Mouse (Mus musculus) neural tube, embryonic 11.5 days (tissue): ENCODE data around the gene Folr2. TPM values are rescaled to one million over a fixed set of nuclear protein-coding genes. Genes with fewer than 3 reads are reported as not detected.

Source experiments
- ATAC-seq: fragments of 200-750 bp; cut with Nextera tagmentation; 2 replicates; pipeline ENCODE4 v1.8.0; 2017; ENCODE audit warnings: moderate number of reproducible peaks, mild to moderate bottlenecking, moderate TSS enrichment, moderate library complexity; ENCODE audit not compliant: insufficient read depth, low FRiP score, low TSS enrichment
- DNase-seq: peaks from one replicate; pipeline ENCODE4 v3.0.0-alpha.2; 2015; ENCODE audit warnings: low spot score
- H3K27ac ChIP-seq: fragments of 300-500 bp; sonication (generic); 2 replicates; pipeline ENCODE4 v1.5.1; 2014; ENCODE audit warnings: low read depth, mild to moderate bottlenecking, low read length
- H3K27me3 ChIP-seq: fragments of 300-500 bp; sonication (generic); 2 replicates; pipeline ENCODE4 v1.6.1; 2014; ENCODE audit warnings: mild to moderate bottlenecking, low read length, mixed read lengths; ENCODE audit not compliant: control insufficient read depth, insufficient read depth
- H3K36me3 ChIP-seq: fragments of 300-500 bp; sonication (generic); 2 replicates; pipeline ENCODE4 v1.6.1; 2014; ENCODE audit warnings: mild to moderate bottlenecking, low read length, moderate library complexity, mixed read lengths; ENCODE audit not compliant: control insufficient read depth, insufficient read depth
- H3K4me1 ChIP-seq: fragments of 300-500 bp; sonication (generic); 2 replicates; pipeline ENCODE4 v1.6.1; 2014; ENCODE audit warnings: low read length, mixed read lengths; ENCODE audit not compliant: control insufficient read depth, insufficient read depth
- H3K4me2 ChIP-seq: fragments of 300-500 bp; sonication (generic); 2 replicates; pipeline ENCODE4 v1.6.1; 2014; ENCODE audit warnings: low read depth, mild to moderate bottlenecking, moderate library complexity
- H3K4me3 ChIP-seq: fragments of 300-500 bp; sonication (generic); 2 replicates; pipeline ENCODE4 v1.5.1; 2014; ENCODE audit warnings: low read depth, low read length
- H3K9ac ChIP-seq: fragments of 300-500 bp; sonication (generic); 2 replicates; pipeline ENCODE4 v1.6.1; 2014; ENCODE audit warnings: mild to moderate bottlenecking, low read length
- H3K9me3 ChIP-seq: fragments of 300-500 bp; sonication (generic); 2 replicates; pipeline ENCODE4 v1.6.1; 2016; ENCODE audit warnings: low read length; ENCODE audit not compliant: control insufficient read depth
- WGBS: fragments of 180-500 bp; shearing (Covaris S2); extraction: QIAGEN DNeasy Blood & Tissue Kit; methylation state at CpG from one replicate; pipeline ENCODE4 v1.1.7; 2014; 5-methylcytosine and 5-hydroxymethylcytosine counted together
- polyA plus RNA-seq: library from polyadenylated mRNA; unstranded; fragments of >200 nt; fragmentation: Nextera tagmentation; extraction: Ambion mirVana; gene quantifications from 2 replicates; pipeline ENCODE4 v1.2.1, GENCODE M21; 2014

Folr2 gene
- 0.25 and 0.57 TPM in 2 replicates for polyA plus RNA-seq

GRCm38 (mm10) chr7:101857094-101857493 lies at the start of gene Folr2:
Gene Folr2, minus strand, starts transcription at chr7:101857194.
- no peak within 1 kb of the TSS for H3K9ac ChIP-seq
- H3K4me3 ChIP-seq: no peak within 1 kb of the TSS
- H3K4me2 ChIP-seq: no peak within 1 kb of the TSS
- ATAC-seq: no peak
- no peaks in the 10 kb centered on the region for H3K4me1 ChIP-seq
- no peak within 1 kb of the TSS for H3K27ac ChIP-seq
- 93% methylated on average over 4 of the region's 4 CpGs for WGBS
- H3K27me3 ChIP-seq: no peaks in the 10 kb centered on the region
- H3K9me3 ChIP-seq: no peaks in the 10 kb centered on the region
- no peaks in the 10 kb centered on the region for H3K36me3 ChIP-seq
- no peak for DNase-seq

- Histone ChIP-seq H3K4me2 (peak overlapping the region; percentile 48), H3K9me3 (no peaks in the 10 kb centered on the region), H3K27ac (no peak overlapping the region), H3K9ac (peak overlapping the region; percentile 92; the same call in 1 of the 2 replicates), H3K27me3 (no peaks in the 10 kb centered on the region), H3K4me3 (peak overlapping the region; percentile 75), H3K4me1 (no peaks in the 10 kb centered on the region), H3K36me3 (peaks cover 9% of the 10 kb centered on the region)
- 78% methylated on average over 8 of the region's 8 CpGs for WGBS
- DNase-seq (no peak), ATAC-seq (no peak)
Observed at GRCm38 (mm10) chr7:101906696-101907095, 49.7 kb upstream of the Folr2 start.

DNA sequence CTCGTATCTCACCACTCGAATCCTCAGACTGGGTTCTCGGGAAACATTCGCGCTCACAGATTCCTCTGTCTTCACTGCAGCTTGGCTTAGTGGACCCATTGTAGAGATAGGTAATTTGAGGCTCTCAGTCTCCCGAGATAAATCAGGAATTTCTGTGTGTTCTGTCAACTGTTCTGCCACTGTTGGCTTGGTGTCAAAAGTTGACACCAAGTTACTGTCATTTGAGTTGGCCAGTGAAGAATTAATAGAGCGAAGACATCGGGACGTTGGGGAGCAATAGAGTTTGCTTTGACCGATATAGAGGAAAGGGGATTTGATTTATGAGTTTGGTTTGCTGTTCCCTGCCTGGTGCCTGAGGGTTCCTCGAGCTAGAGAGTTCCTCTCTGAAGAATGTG lies 49.3 kb upstream of the Folr2 start, which contains the start of gene Tomt:
Gene Tomt (minus strand): TSS at position 73 of the 395 bp plus-strand sequence.
- ATAC-seq (no peak), DNase-seq (no peak)
- Histone ChIP-seq H3K9me3 (no peaks in the 10 kb centered on the region), H3K4me1 (no peaks in the 10 kb centered on the region), H3K9ac (peak within 1 kb of the TSS; percentile 92), H3K36me3 (peaks cover 9% of the 10 kb centered on the region), H3K4me2 (peak within 1 kb of the TSS; percentile 49), H3K27ac (peak within 1 kb of the TSS; percentile 93), H3K4me3 (peak within 1 kb of the TSS; percentile 75), H3K27me3 (no peaks in the 10 kb centered on the region)
- WGBS: 16% methylated on average over 11 of the region's 11 CpGs

DNA sequence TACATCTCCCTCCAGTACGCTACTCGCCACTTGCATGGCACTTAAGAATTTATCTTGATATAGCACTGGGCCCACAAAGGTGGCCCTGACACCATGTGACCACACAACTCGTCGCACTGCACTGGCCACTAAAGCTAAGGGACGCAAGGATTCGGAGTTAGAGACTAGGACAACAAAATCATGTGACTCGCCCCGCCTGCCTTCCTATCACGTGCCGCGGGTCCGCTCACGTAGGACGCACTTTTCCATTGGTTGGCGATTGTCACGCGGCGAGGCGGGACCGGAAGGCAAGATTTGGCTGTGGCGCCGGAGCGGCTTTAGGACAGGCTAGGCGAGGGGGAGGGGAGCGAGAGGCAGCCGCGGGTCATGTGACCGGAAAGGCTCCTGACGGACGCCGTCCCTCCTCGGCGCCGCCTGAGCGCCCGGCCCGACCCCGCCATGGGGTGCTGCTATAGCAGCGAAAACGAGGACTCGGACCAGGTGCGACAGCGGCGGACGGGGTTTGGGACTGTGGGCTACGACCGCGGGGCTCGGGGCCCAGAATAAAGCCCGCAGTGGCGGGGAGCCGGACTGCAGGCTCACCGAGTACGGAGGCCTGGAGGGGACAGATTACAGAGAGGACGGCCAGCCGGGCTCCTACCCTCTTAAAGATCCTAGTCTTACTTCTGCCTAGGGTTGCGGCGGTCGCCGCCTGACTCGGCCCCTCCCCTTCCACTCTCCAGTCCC lies 48.7 kb upstream of the Folr2 start, which contains the start of gene Lamtor1:
Gene Lamtor1 (plus strand): TSS at position 344 of the 726 bp plus-strand sequence.
- H3K9ac ChIP-seq: peak within 1 kb of the TSS; percentile 92
- H3K4me2 ChIP-seq: peak within 1 kb of the TSS; percentile 49
- H3K27me3 ChIP-seq: no peaks in the 10 kb centered on the region
- H3K4me3 ChIP-seq: peak within 1 kb of the TSS; percentile 75
- peak; percentile 98 for ATAC-seq
- no peaks in the 10 kb centered on the region for H3K4me1 ChIP-seq
- under 1% methylated on average over 57 of the region's 61 CpGs for WGBS
- DNase-seq: peak; percentile 99
- no peaks in the 10 kb centered on the region for H3K9me3 ChIP-seq
- peaks cover 6% of the 10 kb centered on the region for H3K36me3 ChIP-seq
- H3K27ac ChIP-seq: peak within 1 kb of the TSS; percentile 93

GRCm38 (mm10) chr7:101902846-101903245 lies 45.9 kb upstream of the Folr2 start:
- DNase-seq: no peak
- no peak overlapping the region for H3K9ac ChIP-seq
- H3K27me3 ChIP-seq: no peaks in the 10 kb centered on the region
- peaks cover 2% of the 10 kb centered on the region; the same call in 1 of the 2 replicates for H3K36me3 ChIP-seq
- no peaks in the 10 kb centered on the region for H3K9me3 ChIP-seq
- no peak overlapping the region for H3K27ac ChIP-seq
- no peak overlapping the region for H3K4me3 ChIP-seq
- no peaks in the 10 kb centered on the region for H3K4me1 ChIP-seq
- no peak overlapping the region for H3K4me2 ChIP-seq
- ATAC-seq: no peak

- no peak overlapping the region for H3K4me3 ChIP-seq
- no peak overlapping the region for H3K27ac ChIP-seq
- H3K36me3 ChIP-seq: peaks cover 2% of the 10 kb centered on the region; the same call in 1 of the 2 replicates
- WGBS: 88% methylated on average over 10 of the region's 10 CpGs
- H3K27me3 ChIP-seq: no peaks in the 10 kb centered on the region
- H3K4me1 ChIP-seq: no peaks in the 10 kb centered on the region
- DNase-seq (no peak), ATAC-seq (no peak)
- H3K9ac ChIP-seq: no peak overlapping the region
- no peaks in the 10 kb centered on the region for H3K9me3 ChIP-seq
- H3K4me2 ChIP-seq: no peak overlapping the region
Observed at GRCm38 (mm10) chr7:101901969-101902368, 45.0 kb upstream of the Folr2 start.

DNA sequence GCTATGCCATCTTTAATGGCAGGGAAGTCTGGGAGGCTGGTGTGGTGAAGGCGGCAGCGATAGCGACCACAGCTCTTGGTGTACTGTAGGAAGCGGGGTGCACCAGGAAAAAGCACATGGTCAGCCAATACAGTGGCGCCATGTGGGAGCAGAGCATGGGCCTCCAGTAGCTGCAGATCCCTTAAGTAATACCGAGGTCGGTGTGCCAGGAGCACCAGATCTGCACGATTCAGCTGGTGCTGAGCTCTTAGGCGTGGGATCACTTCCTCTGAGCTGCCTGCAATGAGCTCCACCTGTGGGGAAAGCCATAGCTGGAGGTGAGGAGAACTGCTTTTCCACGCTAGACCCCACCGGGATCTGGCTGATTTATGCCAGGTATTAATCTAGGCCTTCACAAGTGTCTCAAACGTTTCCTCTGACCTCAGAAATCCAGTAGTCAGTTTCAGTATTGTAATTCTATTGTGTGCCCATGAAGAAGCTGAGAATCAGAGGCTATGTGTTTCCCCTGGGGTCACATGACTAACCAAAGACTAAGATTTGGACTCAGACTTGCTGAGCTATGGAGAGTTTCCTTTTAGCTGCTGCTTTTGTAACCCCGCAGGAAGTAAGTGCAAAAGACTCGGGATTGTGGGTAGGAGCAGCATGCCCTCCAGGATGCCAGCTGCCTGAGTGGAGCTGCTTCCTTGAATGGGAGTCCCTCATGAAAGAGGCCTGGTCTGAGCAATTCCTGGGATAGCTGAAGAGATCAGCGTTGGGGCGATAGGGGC lies 43.5 kb upstream of the Folr2 start:
- Histone ChIP-seq H3K4me1 (no peaks in the 10 kb centered on the region), H3K4me2 (no peak overlapping the region), H3K27ac (no peak overlapping the region), H3K9me3 (no peaks in the 10 kb centered on the region), H3K27me3 (no peaks in the 10 kb centered on the region), H3K36me3 (peaks cover 2% of the 10 kb centered on the region; the same call in 1 of the 2 replicates), H3K9ac (no peak overlapping the region), H3K4me3 (no peak overlapping the region)
- no peak for DNase-seq
- 92% methylated on average over 16 of the region's 16 CpGs for WGBS
- ATAC-seq: no peak

DNA sequence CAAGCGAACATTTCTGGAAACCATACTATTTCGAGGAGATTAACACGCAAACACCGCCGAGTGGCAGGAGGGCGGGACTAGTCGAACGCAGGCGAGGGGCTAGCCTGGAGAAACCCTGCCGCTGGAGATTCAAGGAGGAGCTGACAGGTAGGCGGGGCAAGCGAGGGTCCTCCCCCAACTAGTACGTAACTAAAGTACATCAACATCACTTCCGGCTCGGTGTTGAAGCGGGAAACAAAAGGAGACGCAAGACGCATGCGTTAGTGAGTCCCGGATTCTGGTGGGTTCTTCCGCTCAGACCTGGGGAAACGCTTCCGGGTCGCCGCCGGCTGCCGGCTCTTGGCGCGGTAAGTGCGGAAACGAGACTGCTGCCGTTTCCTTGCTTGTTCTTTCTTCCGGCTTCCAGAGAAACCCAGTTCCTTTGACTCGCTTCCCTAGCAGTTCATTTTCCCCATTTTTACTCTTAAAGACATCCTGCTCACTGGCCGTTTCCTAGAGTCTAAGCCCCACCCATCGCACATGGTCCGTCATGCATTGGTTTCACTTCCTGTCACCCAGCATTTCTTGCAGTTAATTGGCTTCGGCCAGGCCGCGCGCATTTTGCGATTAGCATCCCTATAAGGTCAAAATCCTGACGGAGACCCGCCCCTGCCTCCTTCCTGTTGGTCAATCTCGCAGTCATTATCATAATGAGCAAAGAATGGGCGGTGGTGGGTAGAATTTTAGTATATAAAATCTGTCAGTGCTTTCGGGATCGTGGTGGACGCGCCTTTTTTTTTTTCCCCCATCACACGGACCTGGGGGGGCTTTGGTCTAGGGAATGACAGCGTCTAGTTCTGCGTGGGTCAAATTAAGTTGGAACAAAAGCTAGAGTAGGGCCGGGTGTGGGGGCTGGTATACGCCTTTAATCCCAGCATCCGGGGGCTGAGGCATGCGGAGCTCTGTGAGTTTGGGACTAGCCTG lies 39.4 kb upstream of the Folr2 start:
- Histone ChIP-seq H3K4me1 (no peaks in the 10 kb centered on the region), H3K27me3 (no peaks in the 10 kb centered on the region), H3K9me3 (no peaks in the 10 kb centered on the region), H3K36me3 (no peaks in the 10 kb centered on the region), H3K4me2 (peak overlapping the region; percentile 39), H3K27ac (peak overlapping the region; percentile 83), H3K4me3 (peak overlapping the region; percentile 51), H3K9ac (peak overlapping the region; percentile 67)
- DNase-seq (peak; percentile 96), ATAC-seq (peak; percentile 97)
- under 1% methylated on average over 57 of the region's 57 CpGs for WGBS
